Mouse (Mus musculus) forebrain, embryonic 15.5 days (tissue): Measurements from ENCODE around the gene Gfral. TPM values are rescaled to one million over a fixed set of nuclear protein-coding genes. Genes with fewer than 3 reads are reported as not detected.
"Not testable (repeated sequence)": the region's sequence is repeated elsewhere in the genome, so short reads cannot be mapped to it uniquely, and the experiment has no call there.

Source experiments
- ATAC-seq: fragments of 200-750 bp; cut with Nextera tagmentation; replicated peaks from 2 replicates; pipeline ENCODE4 v1.8.0; 2017; ENCODE audit warnings: mild to moderate bottlenecking, moderate TSS enrichment, moderate library complexity
- H3K27ac ChIP-seq: fragments of 300-500 bp; sonication (generic); replicated peaks from 2 replicates; pipeline ENCODE4 v1.5.1; 2015; ENCODE audit warnings: mild to moderate bottlenecking, inconsistent platforms
- H3K27me3 ChIP-seq: fragments of 300-500 bp; sonication (generic); 2 replicates; pipeline ENCODE4 v1.6.1; 2015; ENCODE audit warnings: inconsistent platforms
- H3K36me3 ChIP-seq: fragments of 300-500 bp; sonication (generic); 2 replicates; pipeline ENCODE4 v1.6.1; 2015; ENCODE audit warnings: mild to moderate bottlenecking, inconsistent platforms
- H3K4me1 ChIP-seq: fragments of 300-500 bp; sonication (generic); 2 replicates; pipeline ENCODE4 v1.6.1; 2015; ENCODE audit warnings: inconsistent platforms
- H3K4me2 ChIP-seq: fragments of 300-500 bp; sonication (generic); replicated peaks from 2 replicates; pipeline ENCODE4 v1.6.1; 2015; ENCODE audit warnings: mild to moderate bottlenecking, inconsistent platforms
- H3K4me3 ChIP-seq: fragments of 300-500 bp; sonication (generic); 2 replicates; pipeline ENCODE4 v1.5.1; 2015; ENCODE audit warnings: mild to moderate bottlenecking, inconsistent platforms
- H3K9ac ChIP-seq: fragments of 300-500 bp; sonication (generic); replicated peaks from 2 replicates; pipeline ENCODE4 v1.6.1; 2015; ENCODE audit warnings: mild to moderate bottlenecking, inconsistent platforms
- H3K9me3 ChIP-seq: fragments of 300-500 bp; sonication (generic); 2 replicates; pipeline ENCODE4 v1.6.1; 2016; ENCODE audit warnings: inconsistent platforms
- WGBS: fragments of 180-500 bp; shearing (Covaris S2); methylation state at CpG from one replicate; pipeline ENCODE4 v1.1.7; 2015; ENCODE audit warnings: mixed read lengths; 5-methylcytosine and 5-hydroxymethylcytosine counted together
- polyA plus RNA-seq: library from polyadenylated mRNA; unstranded; fragments of >200 nt; fragmentation: Nextera tagmentation; extraction: Ambion mirVana; gene quantifications from 2 replicates; pipeline ENCODE4 v1.2.1, GENCODE M21; 2015

The Gfral gene
- polyA plus RNA-seq, 1 experiment from 2014 or later = not detected

DNA sequence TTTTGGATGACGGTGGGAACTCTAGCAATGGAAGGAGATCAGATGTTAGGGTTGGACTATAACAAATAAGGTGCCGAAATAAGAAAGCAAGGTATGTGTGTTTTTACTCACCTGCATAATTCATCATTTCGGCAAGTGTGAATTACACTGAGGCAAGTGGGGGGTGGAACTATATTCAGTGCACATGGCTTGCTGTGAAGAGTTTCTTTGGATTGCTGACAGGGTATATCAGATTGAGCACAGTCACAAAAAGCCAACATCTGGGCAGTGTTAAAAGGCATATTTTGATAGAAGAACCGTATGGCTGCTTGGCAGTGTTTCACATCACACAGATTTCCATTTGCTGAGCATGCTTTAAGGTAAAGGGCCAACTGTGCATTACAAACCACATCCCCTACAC, 16.5 kb downstream of the Gfral start:
- Histone ChIP-seq H3K4me3 (no peak overlapping the region), H3K4me1 (no peaks in the 10 kb centered on the region), H3K9me3 (no peaks in the 10 kb centered on the region), H3K36me3 (no peaks in the 10 kb centered on the region), H3K9ac (no peak overlapping the region), H3K27me3 (no peaks in the 10 kb centered on the region), H3K27ac (no peak overlapping the region), H3K4me2 (no peak overlapping the region)
- ATAC-seq = no peak
- WGBS = 77% methylated on average over 4 of the region's 4 CpGs

DNA sequence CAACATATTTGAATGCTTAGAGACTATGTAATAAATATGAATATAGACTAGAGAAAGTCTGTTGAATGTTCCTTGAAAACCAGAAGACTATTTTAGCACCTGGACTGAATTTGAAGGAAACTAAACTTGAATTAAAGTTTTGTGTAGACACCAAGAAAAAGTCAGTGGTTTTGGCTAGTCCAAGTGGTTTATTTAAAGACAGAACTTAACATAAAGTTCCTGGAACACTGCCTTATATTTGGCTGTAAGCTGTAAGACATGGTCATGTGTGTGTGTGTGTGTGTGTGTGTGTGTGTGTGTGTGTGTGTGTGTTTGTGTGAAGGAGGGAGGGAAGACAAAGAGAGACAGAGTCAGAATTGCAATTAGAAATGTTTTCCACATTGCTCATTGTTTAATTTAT, 34.2 kb downstream of the Gfral start:
- ATAC-seq = no peak
- H3K4me1 ChIP-seq = no peaks in the 10 kb centered on the region
- H3K36me3 ChIP-seq = no peaks in the 10 kb centered on the region
- H3K4me2 ChIP-seq = no peak overlapping the region
- no peaks in the 10 kb centered on the region for H3K9me3 ChIP-seq
- no peak overlapping the region for H3K4me3 ChIP-seq
- no peak overlapping the region for H3K27ac ChIP-seq
- no peak overlapping the region for H3K9ac ChIP-seq
- H3K27me3 ChIP-seq = no peaks in the 10 kb centered on the region

DNA sequence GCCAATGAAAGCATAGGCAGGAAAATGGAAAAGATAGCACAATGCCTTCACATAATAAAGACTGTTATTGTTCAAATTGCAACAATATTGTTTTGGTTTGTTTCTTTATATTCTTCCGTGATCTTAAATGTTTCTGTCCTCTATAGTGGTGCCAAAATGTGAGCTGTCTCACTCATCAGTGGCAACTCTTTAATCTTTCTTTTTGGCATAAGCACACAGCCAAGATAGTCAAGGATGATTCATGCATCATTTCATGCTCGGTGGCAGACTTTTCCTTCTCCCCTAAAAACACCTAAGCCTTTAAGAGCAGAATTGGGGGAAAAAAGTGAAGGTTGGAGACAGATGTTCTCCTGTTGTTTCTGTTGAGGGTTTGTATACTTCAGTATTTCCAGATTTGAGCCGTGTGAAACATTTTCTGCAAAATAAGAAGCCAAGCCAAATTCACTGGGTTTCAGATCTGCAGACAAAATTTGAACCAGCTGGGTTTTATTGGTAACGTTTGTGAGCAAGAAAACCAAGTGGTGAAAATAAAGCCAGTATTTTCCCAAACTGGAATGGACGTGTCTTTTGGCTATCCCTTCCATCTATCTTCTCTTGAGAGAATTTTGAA, 40.7 kb downstream of the Gfral start:
- H3K9me3 ChIP-seq = no peaks in the 10 kb centered on the region
- H3K27ac ChIP-seq = no peak overlapping the region
- H3K27me3 ChIP-seq = no peaks in the 10 kb centered on the region
- H3K36me3 ChIP-seq = no peaks in the 10 kb centered on the region
- H3K9ac ChIP-seq = no peak overlapping the region
- no peak overlapping the region for H3K4me2 ChIP-seq
- no peaks in the 10 kb centered on the region for H3K4me1 ChIP-seq
- 72% methylated on average over 5 of the region's 5 CpGs for WGBS
- no peak for ATAC-seq
- H3K4me3 ChIP-seq = no peak overlapping the region

DNA sequence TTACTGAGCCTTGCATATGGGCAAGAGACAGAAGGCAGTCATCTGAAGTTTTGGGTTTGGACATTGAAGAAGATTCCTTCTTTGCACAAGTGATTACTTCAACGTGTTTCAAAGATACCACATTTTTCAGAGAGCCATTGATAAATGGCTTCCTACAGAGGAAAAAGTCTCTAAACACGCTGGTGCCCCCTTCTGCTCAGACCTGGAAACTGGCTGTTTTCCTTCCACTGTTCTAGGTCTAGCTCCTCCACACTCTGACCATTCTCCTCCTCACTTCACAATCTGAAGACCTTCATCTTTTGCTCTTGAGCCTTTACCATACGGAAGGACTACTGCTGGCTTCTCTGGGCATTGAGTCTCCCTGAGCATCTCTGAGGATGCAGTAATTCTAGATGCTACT, 45.1 kb downstream of the Gfral start:
- Histone ChIP-seq H3K4me3 (no peak overlapping the region), H3K9me3 (no peaks in the 10 kb centered on the region), H3K4me1 (no peaks in the 10 kb centered on the region), H3K27ac (no peak overlapping the region), H3K9ac (no peak overlapping the region), H3K4me2 (no peak overlapping the region), H3K27me3 (no peaks in the 10 kb centered on the region), H3K36me3 (no peaks in the 10 kb centered on the region)
- 65% methylated on average over 3 of the region's 3 CpGs for WGBS
- no peak for ATAC-seq

DNA sequence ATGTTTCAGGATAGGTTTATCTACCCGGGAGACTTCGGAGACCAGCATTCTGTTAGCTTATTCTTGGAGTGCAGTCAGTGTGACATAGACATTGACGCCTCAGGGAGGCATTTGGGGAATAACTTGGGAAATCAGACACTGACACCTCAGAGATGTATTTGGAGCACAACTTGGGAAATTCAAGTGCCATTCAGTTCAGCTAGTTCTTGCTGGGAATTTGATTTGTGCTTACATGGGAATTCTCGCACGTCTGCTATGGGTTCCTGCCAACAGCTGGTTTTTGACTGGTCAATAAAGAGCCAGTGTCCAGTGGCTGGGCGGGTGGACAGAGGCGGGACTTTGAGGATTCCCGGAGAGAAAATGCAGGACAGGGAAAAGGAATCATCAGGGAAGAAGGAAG, 51.0 kb downstream of the Gfral start:
- no peaks in the 10 kb centered on the region for H3K27me3 ChIP-seq
- WGBS = 68% methylated on average over 8 of the region's 8 CpGs
- H3K36me3 ChIP-seq = no peaks in the 10 kb centered on the region
- H3K4me2 ChIP-seq = no peak overlapping the region
- no peak overlapping the region for H3K4me3 ChIP-seq
- H3K9me3 ChIP-seq = no peaks in the 10 kb centered on the region
- no peaks in the 10 kb centered on the region for H3K4me1 ChIP-seq
- no peak overlapping the region for H3K27ac ChIP-seq
- ATAC-seq = no peak
- no peak overlapping the region for H3K9ac ChIP-seq

DNA sequence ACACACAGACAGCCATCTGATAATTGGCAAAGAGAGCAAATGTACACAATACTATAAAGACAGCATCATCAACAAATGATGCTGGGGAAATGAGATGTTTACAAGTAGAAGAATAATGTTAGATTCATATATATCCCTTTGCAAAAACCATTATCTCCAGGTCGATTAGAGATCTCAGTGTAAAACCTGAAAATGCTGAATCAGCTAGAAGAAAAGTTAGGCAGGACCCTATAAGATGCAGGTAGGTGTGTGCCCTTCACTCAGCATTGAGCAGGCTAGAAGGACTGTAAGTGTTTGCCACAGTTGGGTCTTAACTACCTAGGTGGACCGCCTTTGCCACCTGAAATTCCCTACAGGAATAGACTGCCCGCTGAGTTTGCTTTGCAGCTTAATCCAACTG, 67.9 kb downstream of the Gfral start:
- 42% methylated on average over 3 of the region's 3 CpGs for WGBS
- ATAC-seq = no peak
- no peak overlapping the region for H3K4me3 ChIP-seq

DNA sequence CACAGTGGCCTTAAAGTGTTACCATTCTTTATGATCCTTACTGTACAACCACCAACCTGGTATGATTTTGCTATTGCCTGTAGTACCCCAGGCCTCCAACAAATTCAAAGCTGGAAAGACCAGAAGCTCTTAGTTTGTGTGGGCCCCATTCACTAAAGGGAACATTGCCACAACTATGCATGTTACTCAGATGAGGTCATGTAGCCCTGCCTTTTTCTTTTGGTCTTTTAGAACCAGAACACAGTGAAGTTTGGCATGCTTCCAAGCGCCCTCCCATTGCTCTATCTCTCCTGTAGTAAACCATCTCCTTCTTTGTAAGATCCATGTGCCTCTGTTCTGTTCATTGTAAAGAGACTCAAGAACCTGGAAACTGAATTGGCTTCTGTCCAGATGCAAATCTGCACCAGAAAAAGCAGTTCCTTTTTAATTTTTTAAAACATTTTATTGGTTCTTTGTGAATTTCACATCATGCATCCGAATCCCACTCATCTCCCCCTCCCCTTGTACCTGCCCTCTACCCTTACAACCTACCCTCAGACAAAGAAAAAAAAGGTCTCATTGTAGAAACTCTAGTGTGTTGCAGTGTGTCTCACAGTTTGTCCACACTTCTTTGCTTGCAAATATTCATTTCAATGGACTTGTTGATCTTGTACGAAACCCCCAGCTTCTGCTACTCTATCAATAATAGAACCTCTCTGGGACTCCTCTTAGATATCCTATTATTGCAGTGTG, 74.9 kb downstream of the Gfral start:
- Histone ChIP-seq H3K9ac (no peak overlapping the region), H3K27me3 (no peaks in the 10 kb centered on the region), H3K36me3 (no peaks in the 10 kb centered on the region), H3K4me2 (no peak overlapping the region), H3K9me3 (no peaks in the 10 kb centered on the region), H3K4me1 (0 out of 2 replicates have a peak, but pooled peaks cover 3% of the 10 kb centered on the region), H3K27ac (no peak overlapping the region; the same call in 1 of the 2 replicates), H3K4me3 (no peak overlapping the region)
- 30% methylated on average over 3 of the region's 3 CpGs for WGBS
- ATAC-seq = peak; percentile 87

More for the DNA sequence above, 67.9 kb downstream of the Gfral start:
- H3K9me3 ChIP-seq = no peaks in the 10 kb centered on the region
- no peaks in the 10 kb centered on the region for H3K36me3 ChIP-seq
- H3K4me2 ChIP-seq = no peak overlapping the region
- H3K27ac ChIP-seq = no peak overlapping the region
- H3K27me3 ChIP-seq = no peaks in the 10 kb centered on the region
- no peaks in the 10 kb centered on the region for H3K4me1 ChIP-seq
- no peak overlapping the region for H3K9ac ChIP-seq

DNA sequence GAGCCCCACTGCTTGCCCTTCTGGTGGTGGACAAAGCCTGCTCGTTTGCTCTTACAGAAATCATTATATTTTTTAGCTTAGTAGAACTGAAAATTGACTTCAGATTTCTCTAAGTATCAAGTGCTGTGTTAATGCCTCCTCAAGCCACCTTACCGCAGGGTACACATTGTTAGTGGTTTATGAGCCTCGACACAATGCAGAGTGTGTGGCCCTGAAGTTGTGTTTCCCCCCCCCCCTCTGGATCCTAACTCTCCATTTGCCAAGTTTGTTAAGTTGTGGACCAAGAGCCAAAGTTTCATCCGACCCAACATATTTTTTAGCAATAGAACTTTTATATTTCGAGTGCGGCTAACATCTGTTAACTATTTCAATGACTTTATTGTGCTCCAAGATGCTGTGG, 79.4 kb downstream of the Gfral start:
- ATAC-seq = no peak
- no peaks in the 10 kb centered on the region for H3K27me3 ChIP-seq
- 79% methylated on average over 6 of the region's 6 CpGs for WGBS
- no peaks in the 10 kb centered on the region for H3K36me3 ChIP-seq
- no peak overlapping the region for H3K4me3 ChIP-seq
- no peak overlapping the region for H3K9ac ChIP-seq
- no peak overlapping the region for H3K27ac ChIP-seq
- 0 out of 2 replicates have a peak, but pooled peaks cover 3% of the 10 kb centered on the region for H3K4me1 ChIP-seq
- no peak overlapping the region for H3K4me2 ChIP-seq
- H3K9me3 ChIP-seq = no peaks in the 10 kb centered on the region

DNA sequence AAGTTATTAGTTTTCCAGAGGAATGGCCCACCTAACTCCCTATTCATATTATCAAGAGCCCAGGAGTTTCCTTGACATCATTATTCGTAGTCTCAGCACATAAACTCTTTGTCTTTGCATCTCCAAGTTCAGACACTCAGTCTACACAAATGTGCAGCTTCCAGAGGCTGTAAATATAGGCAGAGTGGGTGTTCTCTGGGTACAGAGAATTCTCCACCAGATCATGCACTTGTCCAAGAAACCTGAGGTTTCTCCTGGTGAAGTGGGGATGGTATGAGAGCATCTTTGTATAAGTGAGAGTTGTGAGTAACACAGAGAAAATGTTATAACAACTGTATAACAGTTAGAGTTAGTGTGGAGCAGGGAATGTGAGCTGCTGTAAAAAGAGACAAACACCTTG, 84.1 kb downstream of the Gfral start:
- Histone ChIP-seq H3K27me3 (no peaks in the 10 kb centered on the region), H3K9ac (no peak overlapping the region), H3K27ac (no peak overlapping the region), H3K4me3 (no peak overlapping the region), H3K4me2 (no peak overlapping the region), H3K9me3 (no peaks in the 10 kb centered on the region), H3K36me3 (no peaks in the 10 kb centered on the region), H3K4me1 (no peaks in the 10 kb centered on the region)
- no peak for ATAC-seq
- 62% methylated on average over 1 of the region's 1 CpGs for WGBS

DNA sequence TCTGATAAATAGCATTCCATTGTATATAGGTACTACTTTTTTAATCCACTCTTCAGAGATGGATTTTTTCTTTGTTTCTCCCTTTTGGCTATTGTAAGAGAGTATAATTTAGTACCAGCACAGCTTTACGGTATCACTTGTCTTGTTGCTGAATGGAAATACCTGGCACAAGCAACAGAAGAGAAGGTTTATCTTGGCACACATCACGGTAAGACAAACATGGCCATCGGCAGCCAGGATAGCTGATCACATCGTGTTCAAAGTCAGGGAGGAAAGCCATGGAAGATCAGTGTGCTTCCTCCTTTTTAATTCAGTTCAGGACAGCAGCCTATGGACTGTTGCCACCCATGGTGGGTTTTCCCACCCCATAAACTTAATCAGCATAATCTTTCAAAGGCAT, 89.2 kb downstream of the Gfral start:
- Histone ChIP-seq H3K36me3 (no peaks in the 10 kb centered on the region), H3K9ac (no peak overlapping the region), H3K4me1 (no peaks in the 10 kb centered on the region), H3K9me3 (no peaks in the 10 kb centered on the region), H3K27ac (no peak overlapping the region), H3K27me3 (no peaks in the 10 kb centered on the region), H3K4me3 (no peak overlapping the region), H3K4me2 (no peak overlapping the region)
- 78% methylated on average over 4 of the region's 4 CpGs for WGBS
- no peak for ATAC-seq

DNA sequence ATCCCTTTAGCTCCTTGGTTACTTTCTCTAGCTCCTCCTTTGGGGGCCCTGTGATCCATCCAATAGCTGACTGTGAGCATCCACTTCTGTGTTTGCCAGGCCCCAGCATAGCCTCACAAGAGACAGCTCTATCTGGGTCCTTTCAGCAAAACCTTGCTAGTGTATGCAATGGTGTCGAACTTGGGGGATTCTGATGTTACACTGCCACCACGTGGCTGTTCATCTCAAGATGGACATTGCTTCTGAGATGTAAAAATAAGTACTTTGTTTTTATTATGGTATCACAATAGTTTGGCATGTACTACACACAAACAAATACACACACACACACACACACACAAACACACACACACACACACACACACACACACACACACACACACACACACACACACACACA, 90.6 kb downstream of the Gfral start:
- not testable (repeated sequence) for H3K27ac ChIP-seq, H3K4me2 ChIP-seq, H3K4me1 ChIP-seq, H3K4me3 ChIP-seq, H3K36me3 ChIP-seq, H3K9me3 ChIP-seq, H3K27me3 ChIP-seq, H3K9ac ChIP-seq
- ATAC-seq = peak; percentile 73; the same call in 1 of the 2 replicates
- WGBS = 3% methylated on average over 2 of the region's 2 CpGs
